Mouse (Mus musculus): ENCODE measurements at regions not wholly inside any gene's neighbourhood (a gene's known extent, or its start where the extent isn't known, plus 50 kb on each side); places are given as distances from the start of the nearest gene placed in this dataset.

- no peak for DNase-seq
These were observed 515.7 kb upstream of the Gm19410 start for GRCm38 (mm10) chr8:35249747-35250375.

- DNase-seq = no peak
These were observed 514.9 kb upstream of the Gm19410 start for GRCm38 (mm10) chr8:35250641-35251040.

GRCm38 (mm10) chr8:35253946-35254345, 511.6 kb upstream of the Gm19410 start:
- DNase-seq = no peak

GRCm38 (mm10) chr8:35255327-35255726, 510.3 kb upstream of the Gm19410 start:
- DNase-seq = no peak

- DNase-seq = no peak
These were observed 508.6 kb upstream of the Gm19410 start for GRCm38 (mm10) chr8:35256958-35257357.

GRCm38 (mm10) chr8:35268221-35268620, 497.4 kb upstream of the Gm19410 start:
- DNase-seq = no peak

GRCm38 (mm10) chr8:35268986-35269385, 496.6 kb upstream of the Gm19410 start:
- no peak for DNase-seq

GRCm38 (mm10) chr8:35275972-35276371, 489.6 kb upstream of the Gm19410 start:
- DNase-seq = no peak

GRCm38 (mm10) chr8:35276460-35276859, 489.1 kb upstream of the Gm19410 start:
- DNase-seq = no peak

- no peak for DNase-seq
These were observed 486.6 kb upstream of the Gm19410 start for GRCm38 (mm10) chr8:35278946-35279345.

- DNase-seq = no peak
These were observed 484.8 kb upstream of the Gm19410 start for GRCm38 (mm10) chr8:35280741-35281140.

GRCm38 (mm10) chr8:35283366-35283765, 482.2 kb upstream of the Gm19410 start:
- DNase-seq = no peak

GRCm38 (mm10) chr8:35289018-35289417, 476.6 kb upstream of the Gm19410 start:
- DNase-seq = no peak

- no peak for DNase-seq
These were observed 475.6 kb upstream of the Gm19410 start for GRCm38 (mm10) chr8:35289967-35290366.

GRCm38 (mm10) chr8:35293437-35294126, 472.0 kb upstream of the Gm19410 start:
- no peak for DNase-seq

- no peak for DNase-seq
These were observed 468.7 kb upstream of the Gm19410 start for GRCm38 (mm10) chr8:35296936-35297335.

GRCm38 (mm10) chr8:35299088-35299487, 466.5 kb upstream of the Gm19410 start:
- no peak for DNase-seq

- DNase-seq = no peak
These were observed 465.2 kb upstream of the Gm19410 start for GRCm38 (mm10) chr8:35300359-35300758.

GRCm38 (mm10) chr8:35300881-35301521, 464.6 kb upstream of the Gm19410 start:
- DNase-seq = no peak

GRCm38 (mm10) chr8:35302856-35303255, 462.7 kb upstream of the Gm19410 start:
- DNase-seq = no peak

- no peak for DNase-seq
These were observed 444.2 kb upstream of the Gm19410 start for GRCm38 (mm10) chr8:35321270-35321865.

GRCm38 (mm10) chr8:35323180-35323975, 442.2 kb upstream of the Gm19410 start:
- DNase-seq = no peak
